Mouse (Mus musculus): ENCODE data around the gene Axl.

- TF ChIP-seq CTCF (IDR thresholded peaks at IDR 0.05; ENCODE audit: borderline replicate concordance, insufficient read depth, low read length): no peak
- no peak for TF ChIP-seq POLR2A (IDR thresholded peaks at IDR 0.05; ENCODE audit: low read depth, low read length)
These were observed 7.8 kb downstream of the Axl start for GRCm38 (mm10) chr7:25780753-25781152.

Data from embryonic fibroblast, embryonic 13.5 days (primary cell).